Mouse (Mus musculus) megakaryocyte, adult 5-6 weeks (primary cell): Measurements from ENCODE around the gene Caskin2. TPM values are rescaled to one million over a fixed set of nuclear protein-coding genes. Genes with fewer than 3 reads are reported as not detected.
"Not testable (repeated sequence)": the region's sequence is repeated elsewhere in the genome, so short reads cannot be mapped to it uniquely, and the experiment has no call there.

Source experiments
- ATAC-seq: 2 replicates; pipeline ENCODE4 v1.8.0; 2016; ENCODE audit warnings: mild to moderate bottlenecking, inconsistent platforms; ENCODE audit not compliant: poor library complexity, severe bottlenecking
- total RNA-seq, 2 experiments: library from RNA; stranded (forward) in 1 of 2; stranded (reverse) in 1 of 2; fragments of 153-499, 151-499 nt in 1 of 2; fragments of 221-1000, 200-1000 nt in 1 of 2; gene quantifications; 2 replicates each; pipeline versions ENCODE4 v1.2.3 to v1.2.4; 2015 to 2017

The Caskin2 gene
- total RNA-seq, 2 experiments from 2014 or later, result 1.6 to 1.7 TPM

DNA sequence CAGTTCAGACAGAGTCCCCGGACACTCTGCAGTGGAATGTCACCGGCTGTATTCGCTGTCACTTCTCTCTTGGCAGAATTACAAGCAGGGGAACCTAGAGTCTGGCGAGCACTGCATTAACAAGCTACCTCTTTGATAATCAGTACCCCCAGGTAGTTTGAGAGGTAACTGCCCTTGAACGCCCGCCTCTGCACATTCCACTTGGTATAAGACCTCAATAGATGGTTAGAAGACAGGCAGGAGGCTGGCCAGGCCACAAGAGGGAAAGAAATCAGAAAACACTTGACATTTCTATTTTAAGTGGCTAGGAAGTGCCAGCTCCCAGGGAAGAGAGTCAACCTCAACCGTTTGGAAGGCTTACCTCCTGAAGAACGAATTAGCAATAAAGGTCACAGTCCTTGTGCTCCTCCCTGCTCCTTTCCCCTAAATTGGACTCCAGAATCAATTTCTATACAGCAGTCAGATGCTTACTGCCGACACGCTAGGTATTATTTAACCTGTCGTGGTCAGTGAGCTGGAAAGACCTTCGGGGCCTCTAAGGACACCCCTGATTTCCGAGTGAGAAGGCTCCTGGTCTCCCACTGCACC lies 47.0 kb downstream of the Caskin2 start:
- no peak for ATAC-seq

DNA sequence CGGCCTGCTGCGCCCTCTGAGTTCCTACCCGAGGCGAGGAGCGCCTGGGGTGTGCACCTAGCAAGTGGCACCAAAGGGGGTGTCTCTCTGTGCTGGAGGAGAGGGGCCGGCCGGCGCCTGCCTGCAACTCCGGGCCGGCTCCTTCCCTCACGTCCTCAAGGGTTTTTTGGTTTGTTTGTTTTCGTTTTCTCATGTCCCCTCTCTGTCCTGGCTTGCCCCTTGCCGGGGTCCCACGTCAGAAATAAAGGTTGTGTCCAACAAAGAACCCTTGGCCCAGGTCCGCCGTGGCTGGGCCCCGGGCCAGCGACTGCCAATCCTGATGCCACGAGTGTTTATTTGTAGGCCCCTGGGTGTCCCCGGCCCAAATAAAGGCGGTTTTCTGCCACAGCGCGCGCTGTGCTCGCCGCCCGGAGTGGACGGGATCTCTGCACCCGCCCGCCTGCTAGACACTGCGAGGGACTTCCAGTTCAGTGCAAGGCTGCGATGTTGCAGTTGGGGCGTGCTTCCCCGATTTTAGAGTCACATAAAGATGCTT lies 47.8 kb downstream of the Caskin2 start:
- peak; percentile 50 for ATAC-seq

DNA sequence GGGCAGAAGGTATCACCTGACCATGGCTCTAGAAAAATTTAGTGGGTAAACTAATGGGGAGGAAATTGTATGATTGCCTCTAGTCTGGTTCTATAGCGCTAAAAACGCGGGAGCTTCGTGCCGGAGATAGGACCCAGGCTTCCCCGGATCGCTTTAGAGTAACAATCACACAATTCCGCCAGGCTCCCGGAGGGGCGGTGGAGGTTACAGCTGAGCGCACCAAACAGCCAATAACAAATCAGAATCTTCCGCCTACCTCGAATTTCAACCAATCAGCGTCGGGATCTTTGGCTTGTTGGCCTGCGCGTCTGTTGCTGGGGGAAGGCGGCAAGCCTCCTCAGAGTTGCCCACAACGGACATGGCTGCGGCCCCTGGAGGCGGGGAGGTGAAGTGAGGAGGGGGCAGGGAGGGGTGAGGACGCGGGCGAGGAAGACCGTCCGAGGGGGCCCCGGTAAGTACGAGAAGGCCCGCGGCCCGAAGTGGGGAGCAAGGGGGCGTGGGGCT lies 48.3 kb downstream of the Caskin2 start, which contains the start of gene Tmem94:
TSS of gene Tmem94 (plus strand) at position 331 of the 504 bp plus-strand sequence.
- peak; percentile 99 for ATAC-seq

DNA sequence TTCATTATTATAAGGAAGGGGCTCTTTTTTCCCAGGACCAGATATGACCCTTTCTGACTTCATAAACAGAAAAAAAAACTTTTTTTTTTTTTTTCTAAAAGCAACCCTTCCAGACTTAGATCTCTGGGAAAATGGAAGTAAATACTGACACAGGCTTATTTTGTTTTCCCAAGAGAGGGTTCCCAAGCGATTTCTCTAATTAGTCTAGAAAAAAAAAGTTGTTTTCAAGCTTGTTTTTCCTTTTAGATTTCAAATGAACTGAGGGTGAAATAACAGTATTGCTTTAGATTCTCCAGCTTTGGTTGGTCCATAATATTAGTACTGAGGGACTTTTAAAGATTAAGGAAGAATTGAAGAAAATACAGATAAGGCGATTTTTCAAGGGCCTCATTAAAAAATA lies 48.7 kb downstream of the Caskin2 start:
- no peak for ATAC-seq

DNA sequence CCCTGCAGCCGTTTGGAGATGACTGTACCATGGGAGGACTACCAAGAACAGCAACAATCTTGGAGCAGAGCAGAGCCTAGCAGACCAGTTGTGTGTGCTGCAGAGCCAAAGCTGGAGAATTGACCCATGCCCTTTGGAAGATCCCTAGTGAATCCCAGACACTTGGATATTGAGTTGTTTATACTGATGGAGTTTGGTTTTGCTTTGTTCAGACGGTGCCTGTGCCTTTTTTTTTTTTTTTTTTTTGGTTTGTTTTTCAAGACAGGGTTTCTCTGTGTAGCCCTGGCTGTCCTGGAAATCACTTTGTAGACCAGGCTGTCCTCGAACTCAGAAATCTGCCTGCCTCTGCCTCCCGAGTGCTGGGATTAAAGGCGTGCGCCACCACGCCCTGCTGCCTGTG lies 51.3 kb downstream of the Caskin2 start:
- not testable (repeated sequence) for ATAC-seq

DNA sequence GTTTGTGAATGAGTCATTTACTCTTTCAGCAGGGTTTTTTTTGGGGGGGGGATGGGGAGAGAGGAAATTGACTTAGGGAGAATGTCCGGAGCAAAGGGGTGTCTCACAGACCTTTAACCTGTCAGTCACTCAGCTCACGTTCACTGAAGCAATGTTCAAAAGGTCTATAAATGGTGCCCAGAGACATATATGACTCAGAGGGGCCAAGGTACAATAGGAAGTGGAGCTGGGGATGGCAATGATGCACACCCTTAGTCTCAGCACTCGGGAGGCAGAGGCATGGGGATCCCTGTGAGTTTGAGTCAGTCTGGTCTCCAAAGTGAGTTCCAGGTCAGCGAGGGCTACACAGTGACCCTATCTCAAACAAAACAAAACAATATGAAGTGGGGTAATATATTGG lies 60.0 kb downstream of the Caskin2 start:
- ATAC-seq, result no peak

DNA sequence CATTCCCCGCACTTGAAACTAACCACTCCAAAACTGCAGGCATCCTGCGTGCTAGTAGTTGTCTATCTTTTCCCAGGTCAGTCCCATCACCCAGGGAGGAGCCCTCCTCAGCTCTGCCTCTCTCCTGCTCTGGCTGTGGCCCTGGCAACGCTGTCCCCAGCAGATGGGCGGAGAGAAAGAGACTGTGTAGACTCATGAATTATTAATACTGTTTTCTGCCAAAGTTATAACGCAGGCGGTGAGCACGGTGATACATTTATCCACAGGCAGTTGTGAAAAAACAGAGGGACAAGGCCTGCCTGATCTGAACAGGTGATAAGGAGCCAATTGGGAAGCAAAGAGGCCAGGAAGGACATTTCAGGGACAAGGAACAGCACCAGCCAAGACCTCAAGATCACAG lies 60.8 kb downstream of the Caskin2 start:
- no peak for ATAC-seq

DNA sequence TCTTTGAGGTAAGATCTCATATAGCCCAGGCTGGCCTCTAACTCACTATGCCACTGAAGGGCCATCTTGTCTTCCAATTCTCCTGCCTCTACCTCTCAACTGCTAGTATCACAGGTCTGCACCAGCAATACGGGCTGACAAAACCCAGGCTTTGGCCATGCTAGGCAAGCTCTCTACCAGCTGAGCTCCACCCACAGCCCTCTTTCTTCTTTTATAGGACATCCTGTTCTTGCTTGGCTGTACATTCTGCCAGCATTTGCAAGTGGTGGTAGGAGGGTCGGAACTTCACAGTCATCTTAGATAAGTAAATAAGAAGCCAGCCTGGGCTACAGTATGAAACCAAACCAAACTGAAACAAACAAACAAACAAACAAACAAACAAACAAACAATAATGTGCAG lies 61.7 kb downstream of the Caskin2 start:
- ATAC-seq, result no peak

DNA sequence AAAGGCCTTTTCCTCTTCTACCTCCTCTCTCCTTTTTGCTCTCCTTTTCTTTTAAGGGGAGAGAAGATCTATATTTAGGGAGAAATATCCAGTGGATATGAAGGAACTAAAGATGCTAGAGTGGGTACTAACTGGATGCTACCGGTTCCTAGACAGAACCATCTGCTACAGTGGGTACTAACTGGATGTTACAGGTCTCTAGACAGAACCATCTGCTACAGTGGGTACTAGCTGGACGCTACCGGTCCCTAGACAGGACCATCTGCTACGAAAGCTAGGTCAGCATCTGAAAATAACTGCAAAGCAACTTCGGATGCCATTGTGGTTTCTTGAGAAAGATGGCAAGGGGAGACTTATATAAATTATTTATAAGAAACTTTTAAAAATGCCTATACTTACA lies 63.6 kb downstream of the Caskin2 start:
- no peak for ATAC-seq

Other genes starting within 250 kb of the Caskin2 start
- 52.2 and 59.7 TPM in 2 replicates for gene Nup85, start 249.2 kb downstream of the Caskin2 start, total RNA-seq (2015)
- 59.5 and 59.9 TPM in 2 replicates for gene Nup85, start 249.2 kb downstream of the Caskin2 start, total RNA-seq (2017)
- 29.0 and 30.2 TPM in 2 replicates for gene Mrps7, start 209.7 kb downstream of the Caskin2 start, total RNA-seq (2015)
- 11.7 and 29.8 TPM in 2 replicates for gene Mrps7, start 209.7 kb downstream of the Caskin2 start, total RNA-seq (2017)
- gene Gga3, start 209.6 kb downstream of the Caskin2 start, total RNA-seq (2015), result 30.8 and 34.0 TPM in 2 replicates
- gene Gga3, start 209.6 kb downstream of the Caskin2 start, total RNA-seq (2017), result 24.0 and 34.2 TPM in 2 replicates
- gene Mif4gd, start 200.7 kb downstream of the Caskin2 start, total RNA-seq (2015), result 23.6 and 28.0 TPM in 2 replicates
- gene Mif4gd, start 200.7 kb downstream of the Caskin2 start, total RNA-seq (2017), result 20.2 and 24.4 TPM in 2 replicates
- 5.7 and 8.0 TPM in 2 replicates for gene Slc25a19, start 185.3 kb downstream of the Caskin2 start, total RNA-seq (2015)
- 13.7 and 25.5 TPM in 2 replicates for gene Slc25a19, start 185.3 kb downstream of the Caskin2 start, total RNA-seq (2017)
- 109 TPM in 2 replicates for gene Grb2, start 105.0 kb downstream of the Caskin2 start, total RNA-seq (2015)
- gene Grb2, start 105.0 kb downstream of the Caskin2 start, total RNA-seq (2017), result 68.7 and 124 TPM in 2 replicates
- gene Tmem94, start 48.2 kb downstream of the Caskin2 start, total RNA-seq (2015), result 16.1 and 17.1 TPM in 2 replicates
- 15.9 and 18.8 TPM in 2 replicates for gene Tmem94, start 48.2 kb downstream of the Caskin2 start, total RNA-seq (2017)
- 2.6 and 5.4 TPM in 2 replicates for gene Tsen54, start 1.1 kb upstream of the Caskin2 start, total RNA-seq (2015)
- gene Tsen54, start 1.1 kb upstream of the Caskin2 start, total RNA-seq (2017), result 7.0 and 16.3 TPM in 2 replicates
- 3.4 and 5.0 TPM in 2 replicates for gene Llgl2, start 10.4 kb upstream of the Caskin2 start, total RNA-seq (2015)
- gene Llgl2, start 10.4 kb upstream of the Caskin2 start, total RNA-seq (2017), result 5.2 and 6.0 TPM in 2 replicates
- gene Myo15b, start 44.8 kb upstream of the Caskin2 start, total RNA-seq (2015), result 0.51 TPM in 1 of 2 replicates, not detected in the other
- gene Myo15b, start 44.8 kb upstream of the Caskin2 start, total RNA-seq (2017), result 0.04 and 0.33 TPM in 2 replicates
- gene Smim5, start 86.3 kb upstream of the Caskin2 start, total RNA-seq (2015), result 37.5 and 48.1 TPM in 2 replicates
- gene Smim5, start 86.3 kb upstream of the Caskin2 start, total RNA-seq (2017), result 40.4 and 42.5 TPM in 2 replicates
- gene Smim6, start 98.4 kb upstream of the Caskin2 start, total RNA-seq (2015), result 2.7 and 4.9 TPM in 2 replicates
- gene Smim6, start 98.4 kb upstream of the Caskin2 start, total RNA-seq (2017), result 0.73 TPM in 1 of 2 replicates, not detected in the other
- 18.6 and 22.6 TPM in 2 replicates for gene Sap30bp, start 119.6 kb upstream of the Caskin2 start, total RNA-seq (2015)
- 158 and 190 TPM in 2 replicates for gene Sap30bp, start 119.6 kb upstream of the Caskin2 start, total RNA-seq (2017)
- gene Recql5, start 119.8 kb upstream of the Caskin2 start, total RNA-seq (2015), result 13.2 and 19.9 TPM in 2 replicates
- 19.9 and 22.5 TPM in 2 replicates for gene Recql5, start 119.8 kb upstream of the Caskin2 start, total RNA-seq (2017)
- 0.09 TPM in 1 of 2 replicates, not detected in the other for gene Itgb4, start 161.1 kb upstream of the Caskin2 start, total RNA-seq (2015)
- gene Itgb4, start 161.1 kb upstream of the Caskin2 start, total RNA-seq (2017), result not detected in 2 replicates
- gene Galk1, start 199.1 kb upstream of the Caskin2 start, total RNA-seq (2015), result 4.6 and 5.0 TPM in 2 replicates
- 10.4 and 10.8 TPM in 2 replicates for gene Galk1, start 199.1 kb upstream of the Caskin2 start, total RNA-seq (2017)
- 756 and 808 TPM in 2 replicates for gene H3f3b, start 214.3 kb upstream of the Caskin2 start, total RNA-seq (2015)
- 735 and 795 TPM in 2 replicates for gene H3f3b, start 214.3 kb upstream of the Caskin2 start, total RNA-seq (2017)
- gene Unk, start 216.7 kb upstream of the Caskin2 start, total RNA-seq (2015), result 10.1 and 10.5 TPM in 2 replicates
- gene Unk, start 216.7 kb upstream of the Caskin2 start, total RNA-seq (2017), result 7.8 and 8.3 TPM in 2 replicates